Comparison of ENCODE assay signal across 21 mouse cellular contexts in genomic region chr2:93435577-93435976, GRCm38 (mm10). TPM values are rescaled to one million over a fixed set of nuclear protein-coding genes. Genes with fewer than 3 reads are reported as not detected.
DNase-seq lines count a peak whose midpoint lies in the region; ATAC-seq and TF ChIP-seq lines count a peak whose summit lies in the region.
"Had no signal": no experiment of that assay in that cellular context is flagged by ENCODE, and none has a peak within 500 bp of the region (broad histone marks: within the 10 kb centered on the region; RNA-seq: fewer than 3 reads in every experiment).

No protein-coding gene starts in this region.

- H3K79me2 ChIP-seq in liver, adult 2 months (ENCODE audit: control insufficient read depth, insufficient read depth, low read length), result 0 out of 2 replicates have a peak, but pooled peaks cover 2% of the 10 kb centered on the region
- H3K79me2 ChIP-seq in MEL (ENCODE audit: control insufficient read depth, insufficient read depth, low read length, poor library complexity), result no peaks in the 10 kb centered on the region

- 0 out of 2 replicates have a peak, but pooled peaks have one; percentile 15 for ATAC-seq in granulocyte monocyte progenitor cell, adult 5-6 weeks (replicated peaks; ENCODE audit: poor library complexity, severe bottlenecking)
- ATAC-seq in monocyte, adult 5-6 weeks (replicated peaks; ENCODE audit: insufficient number of reproducible peaks, low FRiP score, low TSS enrichment, poor library complexity, severe bottlenecking), result peak; percentile 74
- ATAC-seq: forebrain, embryonic 15.5 days; inflammation-experienced regulatory T-cells, adult 6 months had no signal

- TF ChIP-seq RAD21 in MEL (IDR thresholded peaks at IDR 0.05; ENCODE audit: low read depth, low read length), result no peak

- TF ChIP-seq EP300 in MEL (IDR thresholded peaks at IDR 0.05; ENCODE audit: low read depth in 1 of 2, low read length in 2 of 2), result no peak

- DNase-seq in liver, adult 2 months (ENCODE audit: extremely low read depth, low read depth, low spot score), result peak; percentile 80
- DNase-seq in liver, result no peak
- DNase-seq in MEL (ENCODE audit: low read depth, low spot score), result no peak
- DNase-seq in B cell, adult 2 months, result no peak
- DNase-seq in gastrocnemius, postnatal 25 days, result no peak
- DNase-seq: adrenal gland, adult 8-10 months; cerebellum, adult 11 months; cerebellum, postnatal 14 days; heart, adult 11 months; kidney, postnatal 4 days; lung, adult 2 months; thymus, adult 2 months had no signal

- H3K27me3 ChIP-seq in liver, adult 2 months (ENCODE audit: control insufficient read depth, insufficient read depth, low read length), result no peaks in the 10 kb centered on the region
- H3K27me3 ChIP-seq in MEL (ENCODE audit: control insufficient read depth in 1 of 2, insufficient read depth in 2 of 2, low read length in 2 of 2), result no peaks in the 10 kb centered on the region
- H3K27me3 ChIP-seq: forebrain, embryonic 15.5 days; neural tube, embryonic 12.5 days; stomach, embryonic 15.5 days had no signal

- no peak overlapping the region for H3K9ac ChIP-seq in liver, adult 2 months (ENCODE audit: low read depth, low read length)
- H3K9ac ChIP-seq in MEL (ENCODE audit: control insufficient read depth, low read depth, low read length, poor library complexity, severe bottlenecking), result no peak overlapping the region
- H3K9ac ChIP-seq: forebrain, embryonic 15.5 days; stomach, embryonic 15.5 days had no signal

- H3K27ac ChIP-seq in liver, adult 2 months (replicated peaks; ENCODE audit: insufficient read depth, low read depth, low read length), result peak overlapping the region; percentile 35
- no peak overlapping the region for H3K27ac ChIP-seq in MEL (ENCODE audit: control insufficient read depth, low read depth, low read length)
- H3K27ac ChIP-seq: forebrain, embryonic 15.5 days; hindbrain, embryonic 10.5 days; neural tube, embryonic 12.5 days; stomach, embryonic 15.5 days had no signal

- 23% methylated on average over 4 of the region's 4 CpGs for WGBS in liver, adult 2 months

- H3K9me3 ChIP-seq in MEL (replicated peaks; ENCODE audit: insufficient read depth, low read length), result no peaks in the 10 kb centered on the region
- H3K9me3 ChIP-seq: forebrain, embryonic 15.5 days; hindbrain, embryonic 10.5 days; neural tube, embryonic 12.5 days; stomach, embryonic 15.5 days had no signal

- no peak overlapping the region for H3K4me3 ChIP-seq in liver, adult 2 months (ENCODE audit: insufficient read depth, low read depth, low read length)
- H3K4me3 ChIP-seq in MEL (ENCODE audit: control insufficient read depth in 1 of 2, insufficient read depth in 1 of 2, low read depth in 2 of 2, low read length in 2 of 2), result no peak overlapping the region
- H3K4me3 ChIP-seq: erythroblast, embryonic 14.5 days; forebrain, embryonic 15.5 days; hindbrain, embryonic 10.5 days; megakaryocyte, embryonic 14.5 days; neural tube, embryonic 12.5 days; stomach, embryonic 15.5 days had no signal

- no peak for TF ChIP-seq CTCF in liver, adult 2 months (IDR thresholded peaks at IDR 0.05; ENCODE audit: low read depth, low read length)
- TF ChIP-seq CTCF in MEL (IDR thresholded peaks at IDR 0.05 in 2 of 3, conservative IDR thresholded peaks at IDR 0.05 in 1 of 3; ENCODE audit: control insufficient read depth in 1 of 3, insufficient read depth in 1 of 3, low read depth in 2 of 3, low read length in 3 of 3, poor library complexity in 1 of 3, severe bottlenecking in 1 of 3), result no peak

- H3K4me1 ChIP-seq in liver, adult 2 months (ENCODE audit: control insufficient read depth, insufficient read depth, low read length), result peaks cover 8% of the 10 kb centered on the region
- peaks cover 6 to 14% of the 10 kb centered on the region in 2 experiments for H3K4me1 ChIP-seq in MEL (ENCODE audit: control insufficient read depth in 1 of 2, insufficient read depth in 2 of 2, low read length in 2 of 2)

- TF ChIP-seq POLR2A in liver, adult 2 months (IDR thresholded peaks at IDR 0.05; ENCODE audit: extremely low read depth, insufficient read depth, low read length), result no peak
- no peak for TF ChIP-seq POLR2A in MEL (IDR thresholded peaks at IDR 0.05; ENCODE audit: control insufficient read depth in 1 of 2, insufficient read depth in 1 of 2, low read depth in 1 of 2, low read length in 2 of 2, poor library complexity in 1 of 2)

- H3K36me3 ChIP-seq in liver, adult 2 months (ENCODE audit: control insufficient read depth, insufficient read depth, low read length), result peaks cover 3% of the 10 kb centered on the region; the same call in 1 of the 2 replicates
- peaks cover 1 to 10% of the 10 kb centered on the region in 2 experiments; a peak in 3 of 4 replicates for H3K36me3 ChIP-seq in MEL (ENCODE audit: control insufficient read depth in 1 of 2, insufficient read depth in 2 of 2, low read length in 2 of 2)
- H3K36me3 ChIP-seq: forebrain, embryonic 15.5 days; hindbrain, embryonic 10.5 days; neural tube, embryonic 12.5 days; stomach, embryonic 15.5 days had no signal

TF ChIP-seq in MEL, 35 proteins besides CTCF, POLR2A, EP300 and RAD21:
- TF ChIP-seq GABPA (IDR thresholded peaks at IDR 0.05; ENCODE audit: low read depth, low read length), result no peak
- TF ChIP-seq NRF1 (IDR thresholded peaks at IDR 0.05; ENCODE audit: insufficient read depth, low read depth, low read length, poor library complexity, severe bottlenecking), result peak; percentile 37; the same call in 1 of the 2 replicates

RNA-seq across cellular contexts. Expression of gene Cd82, which starts 27.4 kb away (rescaled TPM):
- total RNA-seq in liver, adult 2 months (2014; rRNA removed), result 76.1 and 81.6 TPM in 2 replicates
- 140 and 148 TPM in 2 replicates for polyA plus RNA-seq in liver, adult 2 months (2012; rRNA removed)
- total RNA-seq in MEL (2012; rRNA removed), result 24.4 and 37.6 TPM in 2 replicates
- 10 to 100 TPM in 1 of 2 experiments, not detected in 1; 59.7 TPM for polyA plus RNA-seq in MEL (2012; ENCODE audit: insufficient read depth in 1 of 2, insufficient read length in 2 of 2, low read depth in 1 of 2, low replicate concordance in 2 of 2, missing spikeins in 1 of 2)
- 17.7 and 22.8 TPM in 2 replicates for total RNA-seq in granulocyte monocyte progenitor cell, adult 5-6 weeks (2014; fragmentation: Nextera tagmentation)
- 11.3 and 23.5 TPM in 2 replicates for total RNA-seq in granulocyte monocyte progenitor cell, adult 5-6 weeks (2017)
- total RNA-seq in monocyte, adult 5-6 weeks (2017), result 197 to 239 TPM (median 203 TPM) in 3 replicates
- 10 to 100 TPM in 1 of 2 experiments, 1 to 10 TPM in 1; 9.1 to 12.0 TPM for total RNA-seq in gastrocnemius, postnatal 25 days (2021)
